Mouse (Mus musculus) forebrain, embryonic 14.5 days (tissue): ENCODE data around the gene Olfr98. TPM values are rescaled to one million over a fixed set of nuclear protein-coding genes. Genes with fewer than 3 reads are reported as not detected.

Source experiments
- ATAC-seq: fragments of 200-750 bp; cut with Nextera tagmentation; 2 replicates; pipeline ENCODE4 v1.8.0; 2017; ENCODE audit warnings: mild to moderate bottlenecking, moderate library complexity
- DNase-seq: peaks from one replicate; pipeline ENCODE4 v3.0.0-alpha.2; 2015; ENCODE audit warnings: low spot score
- H3K27ac ChIP-seq: fragments of 300-500 bp; sonication (generic); 2 replicates; pipeline ENCODE4 v1.5.1; 2014; ENCODE audit warnings: low read depth, mild to moderate bottlenecking, control low read depth, low read length, moderate library complexity
- H3K27me3 ChIP-seq: fragments of 300-500 bp; sonication (generic); replicated peaks from 2 replicates; pipeline ENCODE4 v1.6.1; 2014; ENCODE audit warnings: low read length, control low read depth, mixed read lengths; ENCODE audit not compliant: control insufficient read depth, insufficient read depth
- H3K36me3 ChIP-seq: fragments of 300-500 bp; sonication (generic); 2 replicates; pipeline ENCODE4 v1.6.1; 2014; ENCODE audit warnings: low read length, control low read depth; ENCODE audit not compliant: control insufficient read depth, insufficient read depth
- H3K4me1 ChIP-seq: fragments of 300-500 bp; sonication (generic); 2 replicates; pipeline ENCODE4 v1.6.1; 2014; ENCODE audit warnings: antibody characterized with exemption, low read length, control low read depth; ENCODE audit not compliant: control insufficient read depth, insufficient read depth
- H3K4me2 ChIP-seq: fragments of 300-500 bp; sonication (generic); 2 replicates; pipeline ENCODE4 v1.6.1; 2014; ENCODE audit warnings: mild to moderate bottlenecking, control low read depth, low read length
- H3K4me3 ChIP-seq: fragments of 300-500 bp; sonication (generic); 2 replicates; pipeline ENCODE4 v1.5.1; 2014; ENCODE audit warnings: low read depth, low read length, control low read depth
- H3K9ac ChIP-seq: fragments of 300-500 bp; sonication (generic); 2 replicates; pipeline ENCODE4 v1.6.1; 2014; ENCODE audit warnings: mild to moderate bottlenecking, low read length, control low read depth, moderate library complexity
- H3K9me3 ChIP-seq: fragments of 300-500 bp; sonication (generic); replicated peaks from 2 replicates; pipeline ENCODE4 v1.6.1; 2016; ENCODE audit warnings: low read length, control low read depth, mixed read lengths; ENCODE audit not compliant: control insufficient read depth
- WGBS: fragments of 180-500 bp; shearing (Covaris S2); extraction: QIAGEN DNeasy Blood & Tissue Kit; methylation state at CpG from one replicate; pipeline ENCODE4 v1.1.7; 2014; 5-methylcytosine and 5-hydroxymethylcytosine counted together
- polyA plus RNA-seq: library from polyadenylated mRNA; unstranded; fragments of >200 nt; fragmentation: Nextera tagmentation; extraction: Ambion mirVana; gene quantifications from 2 replicates; pipeline ENCODE4 v1.2.1, GENCODE M21; 2014

The Olfr98 gene
- not detected in 2 replicates for polyA plus RNA-seq

DNA sequence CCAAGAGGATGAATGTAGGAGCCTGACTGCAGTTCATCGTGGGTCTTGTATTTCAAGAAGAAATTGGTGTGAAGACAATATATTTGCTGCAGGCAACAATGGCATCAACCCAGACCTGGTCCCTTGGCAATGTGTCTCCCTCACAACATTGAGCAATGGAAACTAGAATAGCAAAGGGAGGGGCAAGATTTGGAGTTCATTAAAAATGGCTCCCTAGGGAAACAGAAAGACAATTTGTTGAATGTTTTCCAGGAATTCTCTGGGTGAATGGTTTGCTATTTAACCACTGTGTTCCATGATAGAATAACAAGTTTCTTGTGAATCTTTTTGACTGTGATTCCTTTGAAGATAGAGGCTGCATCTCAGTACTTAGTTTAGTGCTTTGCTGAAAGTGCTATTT, at the start of gene Olfr98:
Olfr98 (minus strand) TSS at position 124 of the 400 bp plus-strand sequence.
- Histone ChIP-seq H3K27me3 (no peaks in the 10 kb centered on the region), H3K9ac (no peak within 1 kb of the TSS), H3K4me2 (no peak within 1 kb of the TSS), H3K36me3 (no peaks in the 10 kb centered on the region), H3K9me3 (no peaks in the 10 kb centered on the region), H3K4me3 (no peak within 1 kb of the TSS), H3K27ac (no peak within 1 kb of the TSS), H3K4me1 (no peaks in the 10 kb centered on the region)
- ATAC-seq (no peak), DNase-seq (no peak)
- 67% methylated on average over 1 of the region's 1 CpGs for WGBS

- Histone ChIP-seq H3K9me3 (no peaks in the 10 kb centered on the region), H3K4me2 (no peak overlapping the region), H3K4me1 (no peaks in the 10 kb centered on the region), H3K9ac (no peak overlapping the region), H3K27me3 (no peaks in the 10 kb centered on the region), H3K36me3 (no peaks in the 10 kb centered on the region), H3K27ac (no peak overlapping the region), H3K4me3 (no peak overlapping the region)
- ATAC-seq = no peak
- WGBS = 65% methylated on average over 2 of the region's 2 CpGs
- DNase-seq = no peak
Observed at GRCm38 (mm10) chr17:37310146-37310699, 46.7 kb upstream of the Olfr98 start.

DNA sequence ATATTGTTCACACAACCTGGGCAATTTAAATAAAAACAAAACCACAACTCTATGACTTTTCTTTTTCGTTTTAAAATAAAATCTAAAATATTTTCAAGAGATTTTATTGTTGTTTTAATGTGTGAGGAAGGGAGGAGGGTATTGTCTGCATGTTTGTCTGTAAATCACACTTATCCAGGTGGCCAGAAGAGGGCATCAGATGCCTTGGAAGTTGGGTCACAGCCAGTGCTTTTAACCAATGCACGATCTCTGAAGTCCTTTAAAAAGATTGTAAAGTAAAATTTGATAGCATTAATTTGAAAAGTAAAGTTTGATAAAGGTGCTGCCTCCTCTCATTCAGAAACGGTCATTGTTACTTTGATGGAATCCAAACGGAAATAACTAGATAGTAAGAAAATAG, 44.9 kb upstream of the Olfr98 start:
- H3K27me3 ChIP-seq = no peaks in the 10 kb centered on the region
- H3K4me3 ChIP-seq = no peak overlapping the region
- H3K9me3 ChIP-seq = no peaks in the 10 kb centered on the region
- 45% methylated on average over 4 of the region's 4 CpGs for WGBS
- no peak for ATAC-seq
- H3K4me1 ChIP-seq = no peaks in the 10 kb centered on the region
- H3K27ac ChIP-seq = no peak overlapping the region
- peak; percentile 4 for DNase-seq
- no peak overlapping the region for H3K4me2 ChIP-seq
- no peak overlapping the region for H3K9ac ChIP-seq
- H3K36me3 ChIP-seq = no peaks in the 10 kb centered on the region

DNA sequence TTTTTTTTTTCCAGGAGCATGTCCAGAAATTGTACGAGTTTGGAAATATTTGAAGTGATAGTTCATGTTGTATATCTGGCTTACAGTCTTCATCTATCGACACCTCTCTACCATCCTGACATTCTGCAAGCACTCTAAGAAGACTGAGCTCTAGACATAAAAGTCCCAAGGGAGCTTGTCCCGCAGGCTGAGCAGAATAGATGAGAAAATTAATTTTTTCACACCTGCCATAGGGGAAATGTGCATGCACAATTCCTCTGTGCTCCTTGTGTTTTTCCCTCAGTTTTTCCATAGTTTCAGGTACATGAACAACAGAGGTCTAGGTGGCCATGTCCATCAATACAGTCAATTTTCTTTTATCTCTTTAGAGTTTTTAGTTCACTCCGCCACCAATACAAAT, 40.7 kb upstream of the Olfr98 start, which contains the start of gene Olfr101:
Olfr101 (minus strand) TSS at position 101 of the 400 bp plus-strand sequence.
- 88% methylated on average over 4 of the region's 4 CpGs for WGBS

DNA sequence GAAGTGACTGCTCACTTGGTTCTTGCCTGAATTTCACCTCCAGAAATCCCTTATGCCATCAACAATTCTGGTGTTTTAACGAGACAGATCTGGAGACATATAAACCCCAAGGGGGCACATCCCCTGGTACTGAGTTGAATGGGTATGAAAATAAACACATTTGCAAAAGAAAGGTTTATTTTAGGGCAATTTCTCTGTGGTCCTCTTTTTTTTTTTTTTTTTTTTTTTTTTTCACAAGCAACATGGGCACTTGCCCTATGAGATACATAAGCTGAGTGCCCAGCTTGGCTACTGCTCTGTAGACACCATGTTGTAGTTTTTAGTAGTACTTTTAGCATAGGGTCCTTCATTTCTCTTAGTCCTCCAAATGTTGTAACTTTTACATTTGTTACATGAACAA, 19.8 kb upstream of the Olfr98 start, which contains the start of gene Olfr99:
Olfr99 (minus strand) TSS at position 101 of the 400 bp plus-strand sequence.
- WGBS = 71% methylated on average over 1 of the region's 1 CpGs
- DNase-seq (no peak), ATAC-seq (no peak)
- H3K4me2 ChIP-seq = no peak within 1 kb of the TSS
- H3K9me3 ChIP-seq = no peaks in the 10 kb centered on the region
- H3K9ac ChIP-seq = no peak within 1 kb of the TSS
- H3K27me3 ChIP-seq = no peaks in the 10 kb centered on the region
- H3K36me3 ChIP-seq = no peaks in the 10 kb centered on the region
- no peak within 1 kb of the TSS for H3K27ac ChIP-seq
- no peaks in the 10 kb centered on the region for H3K4me1 ChIP-seq
- H3K4me3 ChIP-seq = no peak within 1 kb of the TSS

More for the DNA sequence above, 40.7 kb upstream of the Olfr98 start, which contains the start of gene Olfr101:
- H3K9ac ChIP-seq = no peak within 1 kb of the TSS
- H3K4me2 ChIP-seq = no peak within 1 kb of the TSS
- H3K4me1 ChIP-seq = no peaks in the 10 kb centered on the region
- H3K4me3 ChIP-seq = no peak within 1 kb of the TSS
- H3K9me3 ChIP-seq = no peaks in the 10 kb centered on the region
- ATAC-seq (no peak), DNase-seq (no peak)
- no peaks in the 10 kb centered on the region for H3K27me3 ChIP-seq
- H3K27ac ChIP-seq = no peak within 1 kb of the TSS
- H3K36me3 ChIP-seq = no peaks in the 10 kb centered on the region

- Histone ChIP-seq H3K36me3 (no peaks in the 10 kb centered on the region), H3K27me3 (no peaks in the 10 kb centered on the region), H3K9ac (no peak overlapping the region), H3K4me3 (no peak overlapping the region), H3K9me3 (no peaks in the 10 kb centered on the region), H3K4me2 (no peak overlapping the region), H3K27ac (no peak overlapping the region), H3K4me1 (no peaks in the 10 kb centered on the region)
- ATAC-seq = no peak
- 57% methylated on average over 1 of the region's 1 CpGs for WGBS
- DNase-seq = no peak
Observed at GRCm38 (mm10) chr17:37280331-37280730, 16.8 kb upstream of the Olfr98 start.

DNA sequence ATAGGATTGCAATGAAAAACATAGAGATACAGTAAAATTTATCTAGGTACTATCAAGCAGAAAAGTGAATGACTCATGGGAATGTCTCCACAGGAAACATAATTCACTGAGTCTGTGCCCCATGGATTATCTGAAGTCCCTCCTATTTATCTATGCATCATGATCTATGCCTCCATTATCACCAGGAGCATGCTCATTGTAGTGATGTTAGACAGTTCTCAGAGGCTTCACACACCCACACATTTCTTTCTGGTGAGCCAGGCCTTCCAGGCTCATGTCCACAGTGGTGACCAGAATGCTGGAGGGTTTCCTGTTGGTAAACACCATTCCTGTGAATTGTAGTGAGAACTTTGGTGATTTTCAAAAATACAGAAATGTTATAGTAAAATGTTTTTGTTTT, 13.0 kb upstream of the Olfr98 start:
- Histone ChIP-seq H3K36me3 (no peaks in the 10 kb centered on the region), H3K4me3 (no peak overlapping the region), H3K9ac (no peak overlapping the region), H3K27ac (no peak overlapping the region), H3K27me3 (no peaks in the 10 kb centered on the region), H3K4me1 (no peaks in the 10 kb centered on the region), H3K4me2 (no peak overlapping the region), H3K9me3 (no peaks in the 10 kb centered on the region)
- ATAC-seq (no peak), DNase-seq (no peak)

DNA sequence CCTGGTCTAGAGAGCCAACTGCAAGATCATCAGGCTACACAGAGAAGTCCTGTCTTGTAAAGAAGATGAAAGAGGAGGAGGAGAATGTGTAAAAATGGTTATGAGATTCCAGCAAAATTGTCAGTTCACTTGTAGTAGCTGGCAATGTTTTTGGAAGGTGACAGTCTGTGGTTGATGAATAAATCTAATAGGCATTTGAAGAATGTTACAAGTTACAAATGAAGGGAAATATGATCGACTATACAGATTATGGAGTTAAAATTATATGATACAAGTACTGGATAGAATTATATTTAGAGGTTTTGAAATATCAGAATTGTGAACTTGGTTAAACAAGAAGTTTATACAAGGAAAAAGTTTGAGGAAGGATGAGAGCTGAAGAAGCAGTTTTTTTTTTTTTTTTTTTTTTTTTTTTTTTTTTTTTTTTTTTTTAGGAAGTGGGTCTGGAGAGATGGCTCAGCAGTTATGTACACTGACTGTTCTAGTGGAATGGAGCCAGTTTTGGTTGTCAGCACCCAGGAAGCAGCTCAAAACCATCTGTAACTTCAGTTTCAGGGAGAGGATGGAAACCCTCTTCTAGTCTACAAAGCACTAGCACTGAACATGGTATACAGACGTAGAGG, 12.2 kb upstream of the Olfr98 start:
- Histone ChIP-seq H3K4me2 (no peak overlapping the region), H3K27ac (no peak overlapping the region), H3K4me1 (no peaks in the 10 kb centered on the region), H3K36me3 (no peaks in the 10 kb centered on the region), H3K27me3 (no peaks in the 10 kb centered on the region), H3K9me3 (no peaks in the 10 kb centered on the region), H3K9ac (no peak overlapping the region), H3K4me3 (no peak overlapping the region)
- no peak for DNase-seq
- ATAC-seq = no peak
- 74% methylated on average over 2 of the region's 2 CpGs for WGBS

- WGBS = 70% methylated on average over 8 of the region's 8 CpGs
- H3K9ac ChIP-seq = peak overlapping the region; percentile 49; the same call in 1 of the 2 replicates
- ATAC-seq (no peak), DNase-seq (no peak)
- 0 out of 2 replicates have a peak, but pooled peaks cover 3% of the 10 kb centered on the region for H3K4me1 ChIP-seq
- no peaks in the 10 kb centered on the region for H3K9me3 ChIP-seq
- H3K36me3 ChIP-seq = no peaks in the 10 kb centered on the region
- no peaks in the 10 kb centered on the region for H3K27me3 ChIP-seq
- H3K4me3 ChIP-seq = peak overlapping the region; percentile 42
- peak overlapping the region; percentile 92 for H3K4me2 ChIP-seq
- no peak overlapping the region for H3K27ac ChIP-seq
Observed at GRCm38 (mm10) chr17:37270702-37271092, 7.1 kb upstream of the Olfr98 start.
